Mouse (Mus musculus): ENCODE measurements around the gene Ttc9b. TPM values are rescaled to one million over a fixed set of nuclear protein-coding genes. Genes with fewer than 3 reads are reported as not detected.

Ttc9b gene
- polyA plus RNA-seq (2014; fragmentation: Illumina TruSeq; extraction: RNeasy Lipid Tissue Mini Kit (QIAGEN cat#74804); ENCODE audit: low read depth, low replicate concordance) = not detected

GRCm38 (mm10) chr7:27653681-27654437 is at the start of gene Ttc9b:
Gene Ttc9b, plus strand, starts transcription at chr7:27653915.

GRCm38 (mm10) chr7:27674522-27675221 is 21.0 kb downstream of the Ttc9b start, which contains the start of gene Map3k10:
Gene Map3k10, minus strand, starts transcription at chr7:27674598.

GRCm38 (mm10) chr7:27688815-27689612 is 35.3 kb downstream of the Ttc9b start, which contains the start of gene Zfp607b:
Gene Zfp607b, plus strand, starts transcription at chr7:27689340.

Other genes starting within 250 kb of the Ttc9b start
- gene Sptbn4, start 206.2 kb upstream of the Ttc9b start, polyA plus RNA-seq (2014; fragmentation: Illumina TruSeq; extraction: RNeasy Lipid Tissue Mini Kit (QIAGEN cat#74804); ENCODE audit: low read depth, low replicate concordance) = not detected
- 1.6 TPM for gene Blvrb, start 205.9 kb upstream of the Ttc9b start, polyA plus RNA-seq (2014; fragmentation: Illumina TruSeq; extraction: RNeasy Lipid Tissue Mini Kit (QIAGEN cat#74804); ENCODE audit: low read depth, low replicate concordance)
- gene Sertad3, start 180.1 kb upstream of the Ttc9b start, polyA plus RNA-seq (2014; fragmentation: Illumina TruSeq; extraction: RNeasy Lipid Tissue Mini Kit (QIAGEN cat#74804); ENCODE audit: low read depth, low replicate concordance) = 2.6 TPM
- 1.1 TPM for gene Sertad1, start 167.0 kb upstream of the Ttc9b start, polyA plus RNA-seq (2014; fragmentation: Illumina TruSeq; extraction: RNeasy Lipid Tissue Mini Kit (QIAGEN cat#74804); ENCODE audit: low read depth, low replicate concordance)
- 0.16 TPM for gene Prx, start 154.6 kb upstream of the Ttc9b start, polyA plus RNA-seq (2014; fragmentation: Illumina TruSeq; extraction: RNeasy Lipid Tissue Mini Kit (QIAGEN cat#74804); ENCODE audit: low read depth, low replicate concordance)
- 0.38 TPM for gene Hipk4, start 130.6 kb upstream of the Ttc9b start, polyA plus RNA-seq (2014; fragmentation: Illumina TruSeq; extraction: RNeasy Lipid Tissue Mini Kit (QIAGEN cat#74804); ENCODE audit: low read depth, low replicate concordance)
- gene Pld3, start 100.7 kb upstream of the Ttc9b start, polyA plus RNA-seq (2014; fragmentation: Illumina TruSeq; extraction: RNeasy Lipid Tissue Mini Kit (QIAGEN cat#74804); ENCODE audit: low read depth, low replicate concordance) = not detected
- 2.4 TPM for gene 2310022A10Rik, start 100.7 kb upstream of the Ttc9b start, polyA plus RNA-seq (2014; fragmentation: Illumina TruSeq; extraction: RNeasy Lipid Tissue Mini Kit (QIAGEN cat#74804); ENCODE audit: low read depth, low replicate concordance)
- 4.0 TPM for gene Akt2, start 62.4 kb upstream of the Ttc9b start, polyA plus RNA-seq (2014; fragmentation: Illumina TruSeq; extraction: RNeasy Lipid Tissue Mini Kit (QIAGEN cat#74804); ENCODE audit: low read depth, low replicate concordance)
- 0.54 TPM for gene Map3k10, start 20.7 kb downstream of the Ttc9b start, polyA plus RNA-seq (2014; fragmentation: Illumina TruSeq; extraction: RNeasy Lipid Tissue Mini Kit (QIAGEN cat#74804); ENCODE audit: low read depth, low replicate concordance)
- 2.1 TPM for gene Zfp607b, start 35.4 kb downstream of the Ttc9b start, polyA plus RNA-seq (2014; fragmentation: Illumina TruSeq; extraction: RNeasy Lipid Tissue Mini Kit (QIAGEN cat#74804); ENCODE audit: low read depth, low replicate concordance)
- 26.7 TPM for gene Zfp60, start 77.5 kb downstream of the Ttc9b start, polyA plus RNA-seq (2014; fragmentation: Illumina TruSeq; extraction: RNeasy Lipid Tissue Mini Kit (QIAGEN cat#74804); ENCODE audit: low read depth, low replicate concordance)
- gene Zfp626, start 153.3 kb downstream of the Ttc9b start, polyA plus RNA-seq (2014; fragmentation: Illumina TruSeq; extraction: RNeasy Lipid Tissue Mini Kit (QIAGEN cat#74804); ENCODE audit: low read depth, low replicate concordance) = 23.8 TPM
- gene Zfp59, start 184.7 kb downstream of the Ttc9b start, polyA plus RNA-seq (2014; fragmentation: Illumina TruSeq; extraction: RNeasy Lipid Tissue Mini Kit (QIAGEN cat#74804); ENCODE audit: low read depth, low replicate concordance) = 14.1 TPM
- gene Zfp607a, start 203.6 kb downstream of the Ttc9b start, polyA plus RNA-seq (2014; fragmentation: Illumina TruSeq; extraction: RNeasy Lipid Tissue Mini Kit (QIAGEN cat#74804); ENCODE audit: low read depth, low replicate concordance) = 9.9 TPM

All from sigmoid colon, adult 10 weeks (tissue).